Mouse (Mus musculus): ENCODE measurements around the gene Slc13a3. TPM values are rescaled to one million over a fixed set of nuclear protein-coding genes. Genes with fewer than 3 reads are reported as not detected.
"Not testable (repeated sequence)": the region's sequence is repeated elsewhere in the genome, so short reads cannot be mapped to it uniquely, and the experiment has no call there.

Gene Slc13a3
- total RNA-seq (2021) (under 1 TPM; 0.31 to 0.68 TPM), polyA plus RNA-seq (2012; rRNA removed) (0.29 and 0.35 TPM in 2 replicates)
- long read RNA-seq, partial matches to known transcripts: 0 of 1 reads
- long read RNA-seq, other reads (novel, unspliced or antisense): 1 of 1 reads

DNA sequence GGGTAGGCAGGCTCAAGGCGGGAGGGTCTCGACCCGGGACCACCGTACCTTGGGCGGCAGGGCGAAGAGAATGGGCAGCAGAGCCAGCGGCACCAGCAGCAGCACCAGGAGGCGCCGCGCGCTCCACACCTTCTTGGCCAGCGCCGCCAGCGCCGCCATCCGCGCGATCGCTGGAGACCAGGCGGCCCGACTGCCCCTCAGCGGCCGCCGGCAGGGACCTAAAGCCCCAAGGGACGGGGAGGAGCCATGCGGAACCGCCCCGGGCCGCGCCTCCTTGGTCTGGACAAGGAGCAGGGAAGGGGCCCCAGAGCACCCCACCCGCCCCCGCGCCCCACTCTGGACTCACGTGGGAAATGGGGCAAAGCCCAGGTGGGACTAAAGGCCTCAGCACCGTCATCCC, at the start of gene Slc13a3:
Gene Slc13a3 (minus strand): TSS at position 228 of the 400 bp plus-strand sequence.
- Histone ChIP-seq H3K4me1 (ENCODE audit: control insufficient read depth, insufficient read depth, low read length) (no peaks in the 10 kb centered on the region), H3K27me3 (ENCODE audit: control insufficient read depth, insufficient read depth, low read length) (peaks cover 3% of the 10 kb centered on the region), H3K9ac (ENCODE audit: low read depth, low read length) (no peak within 1 kb of the TSS), H3K36me3 (ENCODE audit: control insufficient read depth, insufficient read depth, low read length) (no peaks in the 10 kb centered on the region), H3K27ac (no peak within 1 kb of the TSS), H3K79me2 (replicated peaks; ENCODE audit: control insufficient read depth, insufficient read depth, low read length) (no peaks in the 10 kb centered on the region), H3K4me3 (no peak within 1 kb of the TSS)
- TF ChIP-seq CTCF (IDR thresholded peaks at IDR 0.05): no peak
- no peak for TF ChIP-seq POLR2A (IDR thresholded peaks at IDR 0.05; ENCODE audit: insufficient read depth, low read depth, low read length)
- no peak for TF ChIP-seq EP300 (IDR thresholded peaks at IDR 0.05; ENCODE audit: insufficient read depth, low read depth, low read length)
- DNase-seq: no peak
- 3% methylated on average over 35 of the region's 35 CpGs for WGBS
- intact Hi-C loops (cut with DNase I): no loop called here

DNA sequence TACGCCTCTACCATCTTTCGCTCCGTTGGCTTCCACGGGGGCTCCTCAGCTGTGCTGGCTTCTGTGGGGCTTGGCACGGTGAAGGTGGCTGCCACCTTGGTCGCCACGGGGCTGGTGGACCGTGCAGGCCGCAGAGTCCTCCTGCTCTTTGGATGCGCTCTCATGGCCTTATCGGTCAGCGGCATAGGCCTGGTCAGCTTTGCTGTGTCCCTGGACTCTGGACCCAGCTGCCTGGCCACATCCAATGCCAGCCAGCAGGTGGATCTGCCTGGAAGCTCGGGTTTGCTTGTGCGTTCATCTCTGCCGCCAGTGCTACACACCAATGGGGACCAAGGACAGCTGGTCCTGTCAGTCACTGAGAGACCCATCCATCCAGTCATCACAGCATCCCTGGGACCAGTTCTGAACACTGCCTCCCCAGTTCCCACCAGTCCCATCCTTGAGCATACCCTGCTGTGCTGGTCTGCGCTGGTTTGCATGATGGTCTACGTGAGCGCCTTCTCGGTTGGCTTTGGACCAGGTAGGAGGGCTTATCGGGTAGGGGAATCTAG, 42.2 kb upstream of the Slc13a3 start:
- Histone ChIP-seq H3K27ac (no peak overlapping the region), H3K27me3 (ENCODE audit: control insufficient read depth, insufficient read depth, low read length) (no peaks in the 10 kb centered on the region), H3K36me3 (ENCODE audit: control insufficient read depth, insufficient read depth, low read length) (no peaks in the 10 kb centered on the region), H3K9ac (ENCODE audit: low read depth, low read length) (no peak overlapping the region), H3K79me2 (replicated peaks; ENCODE audit: control insufficient read depth, insufficient read depth, low read length) (no peaks in the 10 kb centered on the region), H3K4me3 (no peak overlapping the region), H3K4me1 (ENCODE audit: control insufficient read depth, insufficient read depth, low read length) (no peaks in the 10 kb centered on the region)
- no peak for TF ChIP-seq CTCF (IDR thresholded peaks at IDR 0.05)
- TF ChIP-seq EP300 (IDR thresholded peaks at IDR 0.05; ENCODE audit: insufficient read depth, low read depth, low read length): no peak
- no peak for TF ChIP-seq POLR2A (IDR thresholded peaks at IDR 0.05; ENCODE audit: insufficient read depth, low read depth, low read length)
- DNase-seq: no peak
- intact Hi-C loops (cut with DNase I): no loop called here
- WGBS: 96% methylated on average over 20 of the region's 20 CpGs

DNA sequence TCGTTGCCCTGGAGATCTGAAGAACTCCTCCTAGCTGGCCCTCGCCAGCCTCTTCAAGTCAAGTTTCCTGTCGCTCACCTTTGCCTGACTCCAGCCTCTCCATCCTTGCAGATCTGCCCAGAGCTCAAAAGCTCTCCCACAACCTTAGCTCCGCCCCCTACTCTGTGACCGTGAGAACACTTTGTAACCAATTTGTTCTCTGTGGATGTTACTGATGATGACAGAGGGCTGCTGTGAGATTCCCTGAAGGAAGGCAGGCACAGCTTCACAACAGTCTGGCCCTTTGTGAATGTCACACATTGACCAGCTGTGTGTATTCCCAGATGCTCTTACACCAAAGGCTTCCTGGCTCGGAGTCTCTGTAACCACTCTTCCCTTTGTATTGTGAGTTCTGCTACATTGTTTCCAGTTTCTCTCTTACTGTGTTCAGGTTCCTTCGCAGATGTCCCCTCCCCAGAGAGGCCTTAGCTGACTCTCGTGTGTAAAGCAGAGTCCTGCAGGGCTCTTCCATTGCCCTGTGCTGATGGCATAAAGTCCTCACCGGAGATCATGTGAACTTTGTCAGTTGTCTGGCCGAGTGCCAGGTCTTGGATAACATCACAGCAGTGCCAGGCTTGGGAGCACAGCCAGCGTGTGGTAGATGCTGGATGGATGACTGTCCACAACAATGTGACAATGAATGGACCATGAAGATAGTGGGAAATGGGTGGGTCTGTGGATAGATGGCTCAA, 40.0 kb upstream of the Slc13a3 start:
- Histone ChIP-seq H3K9ac (ENCODE audit: low read depth, low read length) (no peak overlapping the region), H3K36me3 (ENCODE audit: control insufficient read depth, insufficient read depth, low read length) (no peaks in the 10 kb centered on the region), H3K79me2 (replicated peaks; ENCODE audit: control insufficient read depth, insufficient read depth, low read length) (no peaks in the 10 kb centered on the region), H3K4me1 (ENCODE audit: control insufficient read depth, insufficient read depth, low read length) (no peaks in the 10 kb centered on the region), H3K4me3 (no peak overlapping the region), H3K27me3 (ENCODE audit: control insufficient read depth, insufficient read depth, low read length) (no peaks in the 10 kb centered on the region), H3K27ac (no peak overlapping the region)
- DNase-seq: peak; percentile 38 to 51
- intact Hi-C loops (cut with DNase I): no loop called here
- WGBS: 32% methylated on average over 11 of the region's 11 CpGs
- TF ChIP-seq POLR2A (IDR thresholded peaks at IDR 0.05; ENCODE audit: insufficient read depth, low read depth, low read length): no peak
- no peak for TF ChIP-seq EP300 (IDR thresholded peaks at IDR 0.05; ENCODE audit: insufficient read depth, low read depth, low read length)
- TF ChIP-seq CTCF (IDR thresholded peaks at IDR 0.05): no peak

DNA sequence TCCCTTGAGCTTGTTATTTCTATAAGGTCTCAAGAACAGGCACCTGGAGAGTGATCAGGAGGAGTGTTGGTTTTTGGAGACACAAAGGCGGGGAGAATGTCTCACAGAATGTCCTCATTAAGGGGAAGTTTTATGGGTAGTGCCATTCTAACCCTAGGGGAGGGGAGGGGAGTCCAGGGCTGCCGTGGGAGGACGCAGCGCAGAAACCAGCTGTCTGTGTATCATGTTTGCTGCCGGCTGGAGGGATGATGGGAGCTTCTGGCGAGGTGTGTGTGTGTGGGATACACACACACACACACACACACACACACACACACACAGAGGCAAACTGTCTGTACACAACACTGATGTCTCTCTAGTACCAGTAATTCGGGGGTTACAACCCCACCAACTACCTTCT, 39.4 kb upstream of the Slc13a3 start:
- no peak overlapping the region for H3K4me3 ChIP-seq
- no peaks in the 10 kb centered on the region for H3K27me3 ChIP-seq (ENCODE audit: control insufficient read depth, insufficient read depth, low read length)
- intact Hi-C loops (cut with DNase I): no loop called here
- DNase-seq: no peak
- TF ChIP-seq EP300 (IDR thresholded peaks at IDR 0.05; ENCODE audit: insufficient read depth, low read depth, low read length) (no peak), CTCF (IDR thresholded peaks at IDR 0.05) (no peak), POLR2A (IDR thresholded peaks at IDR 0.05; ENCODE audit: insufficient read depth, low read depth, low read length) (no peak)
- H3K9ac ChIP-seq (ENCODE audit: low read depth, low read length): no peak overlapping the region
- H3K79me2 ChIP-seq (replicated peaks; ENCODE audit: control insufficient read depth, insufficient read depth, low read length): no peaks in the 10 kb centered on the region
- no peak overlapping the region for H3K27ac ChIP-seq
- H3K4me1 ChIP-seq (ENCODE audit: control insufficient read depth, insufficient read depth, low read length): no peaks in the 10 kb centered on the region
- H3K36me3 ChIP-seq (ENCODE audit: control insufficient read depth, insufficient read depth, low read length): no peaks in the 10 kb centered on the region
- 67% methylated on average over 7 of the region's 7 CpGs for WGBS

DNA sequence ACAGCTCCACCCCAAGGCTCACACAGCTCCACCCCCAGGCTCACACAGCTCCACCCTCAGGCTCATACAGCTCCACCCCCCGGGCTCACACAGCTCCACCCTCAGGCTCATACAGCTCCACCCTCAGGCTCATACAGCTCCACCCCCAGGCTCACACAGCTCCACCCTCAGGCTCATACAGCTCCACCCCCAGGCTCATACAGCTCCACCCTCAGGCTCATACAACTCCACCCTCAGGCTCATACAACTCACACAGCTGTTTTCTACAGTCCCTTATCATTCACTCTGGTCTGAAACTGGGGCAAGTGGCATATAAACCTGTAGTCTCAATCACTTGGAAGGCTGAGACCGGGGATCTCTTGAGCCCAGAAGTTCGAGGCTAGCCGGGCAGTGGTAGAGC, 38.5 kb upstream of the Slc13a3 start:
- WGBS: 73% methylated on average over 4 of the region's 4 CpGs
- H3K4me1 ChIP-seq (ENCODE audit: control insufficient read depth, insufficient read depth, low read length); H3K9ac ChIP-seq (ENCODE audit: low read depth, low read length); H3K79me2 ChIP-seq (replicated peaks; ENCODE audit: control insufficient read depth, insufficient read depth, low read length); H3K36me3 ChIP-seq (ENCODE audit: control insufficient read depth, insufficient read depth, low read length); H3K4me3 ChIP-seq; H3K27ac ChIP-seq; DNase-seq; H3K27me3 ChIP-seq (ENCODE audit: control insufficient read depth, insufficient read depth, low read length); intact Hi-C loops (cut with DNase I): not testable (repeated sequence)

DNA sequence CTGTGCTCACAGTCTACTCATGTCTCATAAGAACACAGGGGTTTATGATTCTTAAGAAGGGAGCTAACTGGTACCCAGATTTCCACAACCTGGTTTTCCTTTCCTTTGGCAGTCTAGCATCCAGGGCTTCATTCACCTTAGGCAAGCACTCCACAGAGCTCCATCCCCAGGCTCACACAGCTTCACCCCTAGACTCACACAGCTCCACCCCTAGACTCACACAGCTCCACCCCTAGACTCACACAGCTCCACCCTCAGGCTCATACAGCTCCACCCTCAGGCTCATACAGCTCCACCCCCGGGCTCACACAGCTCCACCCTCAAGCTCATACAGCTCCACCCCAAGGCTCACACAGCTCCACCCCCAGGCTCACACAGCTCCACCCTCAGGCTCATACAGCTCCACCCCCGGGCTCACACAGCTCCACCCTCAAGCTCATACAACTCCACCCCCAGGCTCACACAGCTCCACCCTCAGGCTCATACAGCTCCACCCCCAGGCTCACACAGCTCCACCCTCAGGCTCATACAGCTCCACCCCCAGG, 38.0 kb upstream of the Slc13a3 start:
- intact Hi-C loops (cut with DNase I): not testable (repeated sequence)

More for the DNA sequence above, 38.0 kb upstream of the Slc13a3 start:
- WGBS: 71% methylated on average over 2 of the region's 2 CpGs
- not testable (repeated sequence) for H3K4me3 ChIP-seq; H3K27ac ChIP-seq; H3K4me1 ChIP-seq (ENCODE audit: control insufficient read depth, insufficient read depth, low read length); H3K79me2 ChIP-seq (replicated peaks; ENCODE audit: control insufficient read depth, insufficient read depth, low read length); H3K27me3 ChIP-seq (ENCODE audit: control insufficient read depth, insufficient read depth, low read length); H3K9ac ChIP-seq (ENCODE audit: low read depth, low read length); H3K36me3 ChIP-seq (ENCODE audit: control insufficient read depth, insufficient read depth, low read length); DNase-seq
